In genomic region chr7:125966402-125967261, GRCm38 (mm10) we compare ENCODE assay signal across 9 mouse cellular contexts.
DNase-seq lines count a peak whose midpoint lies in the region; ATAC-seq lines count a peak whose summit lies in the region.
"Had no signal": no experiment of that assay in that cellular context is flagged by ENCODE, and none has a peak within 500 bp of the region (broad histone marks: within the 10 kb centered on the region; RNA-seq: fewer than 3 reads in every experiment).

No protein-coding gene starts in this region.

- no peak overlapping the region for H3K9ac ChIP-seq in lung, embryonic 15.5 days
- no peak overlapping the region for H3K9ac ChIP-seq in intestine, embryonic 16.5 days (ENCODE audit: low read depth, low read length)

- no peaks in the 10 kb centered on the region for H3K9me3 ChIP-seq in lung, embryonic 15.5 days
- H3K9me3 ChIP-seq in intestine, embryonic 16.5 days (ENCODE audit: control insufficient read depth, low read length): no peaks in the 10 kb centered on the region

- H3K4me1 ChIP-seq in lung, embryonic 15.5 days: peaks cover 8% of the 10 kb centered on the region; the same call in 1 of the 2 replicates
- H3K4me1 ChIP-seq in intestine, embryonic 16.5 days (ENCODE audit: control insufficient read depth, insufficient read depth, low read length): no peaks in the 10 kb centered on the region

- peak; percentile 37; the same call in 1 of the 2 replicates for ATAC-seq in lung, embryonic 15.5 days (ENCODE audit: borderline replicate concordance, extremely low read depth, low FRiP score, low TSS enrichment)
- ATAC-seq in intestine, embryonic 16.5 days: no peak

- H3K4me3 ChIP-seq in lung, embryonic 15.5 days: no peak overlapping the region
- H3K4me3 ChIP-seq in intestine, embryonic 16.5 days (ENCODE audit: low read length): no peak overlapping the region

- no peaks in the 10 kb centered on the region for H3K27me3 ChIP-seq in lung, embryonic 15.5 days
- H3K27me3 ChIP-seq in intestine, embryonic 16.5 days (replicated peaks; ENCODE audit: control insufficient read depth, insufficient read depth, low read length): no peaks in the 10 kb centered on the region

- WGBS in lung, embryonic 15.5 days: 43% methylated on average over 16 of the region's 16 CpGs
- WGBS in intestine, embryonic 16.5 days: 52% methylated on average over 16 of the region's 16 CpGs

- H3K36me3 ChIP-seq in lung, embryonic 15.5 days: no peaks in the 10 kb centered on the region
- H3K36me3 ChIP-seq in intestine, embryonic 16.5 days (ENCODE audit: control insufficient read depth, insufficient read depth, low read length): no peaks in the 10 kb centered on the region

- peak; percentile 43 to 48 for DNase-seq in cerebellum, postnatal 14 days
- DNase-seq in cerebellum, adult 18-20 months: no peak
- peak; percentile 38 for DNase-seq in ovary, adult 18-20 months (ENCODE audit: low spot score)
- no peak for DNase-seq in ovary, postnatal 10 days (ENCODE audit: low spot score)
- peak; percentile 52 for DNase-seq in testis, postnatal 10 days (ENCODE audit: low spot score)
- no peak for DNase-seq in urinary bladder, postnatal 14 days (ENCODE audit: low spot score)
- DNase-seq: B cell, adult 2 months had no signal

- H3K4me2 ChIP-seq in lung, embryonic 15.5 days: no peak overlapping the region
- no peak overlapping the region for H3K4me2 ChIP-seq in intestine, embryonic 16.5 days (ENCODE audit: low read depth, low read length)

- no peak overlapping the region for H3K27ac ChIP-seq in lung, embryonic 15.5 days
- H3K27ac ChIP-seq in intestine, embryonic 16.5 days (ENCODE audit: low read length): no peak overlapping the region

Comparison
In these comparisons a context has a peak if more than half of its experiments do, and no peak if none do; other contexts are left out.
1. DNase-seq: peak in cerebellum, postnatal 14 days (2 of 2), ovary, adult 18-20 months (single experiment) and testis, postnatal 10 days (single experiment); none in cerebellum, adult 18-20 months (0 of 2), ovary, postnatal 10 days (single experiment) and urinary bladder, postnatal 14 days (single experiment).